Mouse (Mus musculus): ENCODE results near the gene Gm3002.
"Not testable (repeated sequence)": the region's sequence is repeated elsewhere in the genome, so short reads cannot be mapped to it uniquely, and the experiment has no call there.

Gm3002 gene

GRCm38 (mm10) chr14:3809774-3810173 lies at the start of gene Gm3002:
TSS of gene Gm3002 (plus strand) at chr14:3810074.
- not testable (repeated sequence) for DNase-seq (ENCODE audit: low spot score in 2 of 2)

GRCm38 (mm10) chr14:3845945-3846344 lies 36.1 kb downstream of the Gm3002 start, which contains the start of gene Gm3033:
TSS of gene Gm3033 (plus strand) at chr14:3846245.
- DNase-seq (ENCODE audit: low spot score in 2 of 2), result not testable (repeated sequence)

GRCm38 (mm10) chr14:3883872-3884271 lies 74.0 kb downstream of the Gm3002 start, which contains the start of gene Gm2916:
TSS of gene Gm2916 (plus strand) at chr14:3884172.
- not testable (repeated sequence) for DNase-seq (ENCODE audit: low spot score in 2 of 2)

- DNase-seq (ENCODE audit: low spot score in 2 of 2), result not testable (repeated sequence)
These were observed 121.6 kb downstream of the Gm3002 start, which contains the start of gene Gm3029 for GRCm38 (mm10) chr14:3931456-3931855. TSS of gene Gm3029 (plus strand) at chr14:3931756.

- not testable (repeated sequence) for DNase-seq (ENCODE audit: low spot score in 2 of 2)
These were observed 153.4 kb downstream of the Gm3002 start, which contains the start of gene Gm3095 for GRCm38 (mm10) chr14:3963247-3963646. TSS of gene Gm3095 (plus strand) at chr14:3963547.

GRCm38 (mm10) chr14:3998094-3998493 lies 188.2 kb downstream of the Gm3002 start, which contains the start of gene Gm3099:
TSS of gene Gm3099 (plus strand) at chr14:3998394.
- DNase-seq (ENCODE audit: low spot score in 2 of 2), result not testable (repeated sequence)
